Mouse (Mus musculus) liver, embryonic 14.5 days (tissue): ENCODE measurements around the gene Pck2. TPM values are rescaled to one million over a fixed set of nuclear protein-coding genes. Genes with fewer than 3 reads are reported as not detected.

Experiments
- ATAC-seq: fragments of 200-750 bp; cut with Nextera tagmentation; 2 replicates; pipeline ENCODE4 v1.8.0; 2017; ENCODE audit warnings: moderate number of reproducible peaks, mild to moderate bottlenecking, moderate library complexity; ENCODE audit not compliant: insufficient read depth
- DNase-seq, 3 experiments: peaks; one replicate each; pipeline ENCODE4 v3.0.0-alpha.2; 2012 to 2013; ENCODE audit warnings: low read depth in 3 of 3, low spot score in 3 of 3
- H3K27ac ChIP-seq: fragments of 300-500 bp; sonication (generic); 2 replicates; pipeline ENCODE4 v1.5.1; 2014; ENCODE audit warnings: moderate library complexity, mild to moderate bottlenecking, control low read depth, inconsistent platforms
- H3K27me3 ChIP-seq: fragments of 300-500 bp; sonication (generic); 2 replicates; pipeline ENCODE4 v1.6.1; 2014; ENCODE audit warnings: mild to moderate bottlenecking, low read length, moderate library complexity; ENCODE audit not compliant: control insufficient read depth, insufficient read depth
- H3K36me3 ChIP-seq: fragments of 300-500 bp; sonication (generic); replicated peaks from 2 replicates; pipeline ENCODE4 v1.6.1; 2014; ENCODE audit warnings: low read depth; ENCODE audit not compliant: control insufficient read depth, insufficient read depth
- H3K4me1 ChIP-seq, 2 experiments: fragments of 200-500 bp in 1 of 2; fragments of 300-500 bp in 1 of 2; sonication (generic) in 1 of 2; replicated peaks; 2 replicates each; pipeline ENCODE4 v1.6.1; 2012 to 2014; ENCODE audit warnings: antibody characterized with exemption in 1 of 2, inconsistent platforms in 1 of 2, low read length in 1 of 2; ENCODE audit not compliant: control insufficient read depth in 2 of 2, insufficient read depth in 2 of 2
- H3K4me2 ChIP-seq: fragments of 300-500 bp; sonication (generic); 2 replicates; pipeline ENCODE4 v1.6.1; 2014; ENCODE audit warnings: low read depth, mild to moderate bottlenecking, control low read depth, moderate library complexity
- H3K4me3 ChIP-seq, 2 experiments: fragments of 200-500 bp in 1 of 2; fragments of 300-500 bp in 1 of 2; sonication (generic) in 1 of 2; 2 replicates each; pipeline ENCODE4 v1.5.1; 2012 to 2014; ENCODE audit warnings: low read depth in 2 of 2, low read length in 2 of 2, mild to moderate bottlenecking in 2 of 2, control low read depth in 1 of 2, inconsistent platforms in 1 of 2, moderate library complexity in 1 of 2; ENCODE audit not compliant: insufficient read depth in 1 of 2
- H3K9ac ChIP-seq: fragments of 300-500 bp; sonication (generic); replicated peaks from 2 replicates; pipeline ENCODE4 v1.6.1; 2014; ENCODE audit warnings: mild to moderate bottlenecking, control low read depth, moderate library complexity
- H3K9me3 ChIP-seq: fragments of 300-500 bp; sonication (generic); 2 replicates; pipeline ENCODE4 v1.6.1; 2016; ENCODE audit warnings: low read length, mixed read lengths; ENCODE audit not compliant: control insufficient read depth
- CTCF ChIP-seq: IDR thresholded peaks from 2 replicates; pipeline ENCODE4 v1.5.1; 2016; ENCODE audit warnings: antibody characterized with exemption, low read depth, control low read depth
- EP300 ChIP-seq: IDR thresholded peaks from 2 replicates; pipeline ENCODE4 v1.6.1; 2016; ENCODE audit warnings: antibody characterized with exemption, low read depth
- WGBS: fragments of 180-500 bp; shearing (Covaris S2); extraction: QIAGEN DNeasy Blood & Tissue Kit; methylation state at CpG from one replicate; pipeline ENCODE4 v1.1.7; 2014; ENCODE audit not compliant: insufficient replicate concordance; 5-methylcytosine and 5-hydroxymethylcytosine counted together
- polyA plus RNA-seq, 2 experiments: library from polyadenylated mRNA; depleted of rRNA in 1 of 2; stranded (reverse) in 1 of 2; unstranded in 1 of 2; fragments of >200 nt; fragmentation: Nextera tagmentation in 1 of 2; extraction: Ambion mirVana in 1 of 2; gene quantifications; 2 replicates each; pipeline versions ENCODE4 v1.2.1 to v1.2.3; 2012 to 2014

Pck2 gene
- polyA plus RNA-seq, 2 experiments, result 15.6 to 21.9 TPM

GRCm38 (mm10) chr14:55586149-55586548 is 46.1 kb downstream of the Pck2 start:
- peaks cover 5% of the 10 kb centered on the region for H3K36me3 ChIP-seq
- DNase-seq (peak; percentile 76 to 77 (median 77)), ATAC-seq (peak; percentile 51)
- no peak overlapping the region for H3K4me3 ChIP-seq
- H3K27ac ChIP-seq, result peak overlapping the region; percentile 98
- peak overlapping the region; percentile 84 for H3K9ac ChIP-seq
- no peaks in the 10 kb centered on the region for H3K27me3 ChIP-seq
- 17% methylated on average over 2 of the region's 2 CpGs for WGBS
- H3K4me1 ChIP-seq, result peaks cover 33 to 35% of the 10 kb centered on the region in 2 experiments
- no peaks in the 10 kb centered on the region for H3K9me3 ChIP-seq
- peak overlapping the region; percentile 99 for H3K4me2 ChIP-seq
- TF ChIP-seq CTCF (peak; percentile 14; the same call in 1 of the 2 replicates), EP300 (peak; percentile 75)

DNA sequence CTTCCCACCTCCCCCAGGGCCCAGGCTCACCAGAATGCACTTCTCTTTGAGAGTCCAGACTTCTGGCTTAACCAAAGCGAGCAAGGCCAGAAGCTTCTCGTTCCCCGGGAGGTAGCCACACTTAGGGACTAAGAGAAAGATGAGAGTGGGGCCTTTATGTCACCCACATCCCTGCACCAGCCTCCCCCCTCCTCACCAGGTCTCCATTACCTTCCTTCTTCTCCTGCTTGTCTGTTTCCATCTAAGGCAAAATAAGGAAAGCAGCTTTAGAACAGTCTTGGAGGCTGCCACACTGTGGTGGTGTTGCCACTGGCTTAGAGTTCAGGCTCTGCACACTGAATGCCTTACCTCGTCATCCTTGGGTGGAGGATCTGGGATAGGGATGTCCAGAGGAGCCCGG is 49.2 kb downstream of the Pck2 start:
- H3K27me3 ChIP-seq, result no peaks in the 10 kb centered on the region
- WGBS, result 83% methylated on average over 5 of the region's 5 CpGs
- H3K4me2 ChIP-seq, result peak overlapping the region; percentile 26
- peaks cover 27 to 31% of the 10 kb centered on the region in 2 experiments for H3K4me1 ChIP-seq
- DNase-seq (no peak), ATAC-seq (no peak)
- TF ChIP-seq CTCF (no peak), EP300 (no peak)
- no peak overlapping the region; the same call in 1 of the 2 replicates for H3K9ac ChIP-seq
- H3K36me3 ChIP-seq, result peaks cover 3% of the 10 kb centered on the region
- no peaks in the 10 kb centered on the region for H3K9me3 ChIP-seq
- H3K27ac ChIP-seq, result no peak overlapping the region
- H3K4me3 ChIP-seq, result no peak overlapping the region

DNA sequence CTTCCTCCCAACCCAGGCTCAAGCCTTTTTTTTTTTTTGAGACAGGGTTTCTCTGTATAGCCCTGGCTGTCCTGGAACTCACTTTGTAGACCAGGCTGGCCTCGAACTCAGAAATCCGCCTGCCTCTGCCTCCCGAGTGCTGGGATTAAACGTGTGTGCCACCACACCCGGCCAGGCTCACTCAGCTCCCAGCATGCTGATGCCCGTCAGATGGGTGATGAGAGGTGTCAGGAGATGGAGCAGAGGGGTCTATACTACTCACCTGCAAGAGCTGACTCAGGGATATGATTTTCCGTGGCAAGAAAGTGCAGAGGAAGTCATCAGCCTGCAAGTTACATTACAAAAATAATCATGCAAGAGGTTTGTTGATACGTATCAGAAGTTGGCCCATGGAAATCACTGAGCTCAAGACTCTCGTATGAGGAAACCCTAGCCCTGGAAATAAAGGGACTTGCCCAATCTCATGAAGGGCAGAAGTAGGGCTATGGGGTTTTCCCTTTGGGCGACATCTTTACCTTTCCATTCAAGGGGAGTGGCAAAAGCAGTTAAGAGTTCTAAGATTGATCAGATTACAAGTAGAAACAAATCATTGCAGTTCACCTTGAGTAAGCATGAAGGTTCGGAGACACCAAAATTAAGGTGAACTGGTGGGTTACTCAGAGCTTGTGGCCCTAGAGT is 49.8 kb downstream of the Pck2 start:
- ATAC-seq, result no peak
- no peak for TF ChIP-seq CTCF
- TF ChIP-seq EP300, result no peak
- peaks cover 3% of the 10 kb centered on the region for H3K36me3 ChIP-seq
- H3K4me3 ChIP-seq, result peak overlapping the region; percentile 79 to 96
- no peak for DNase-seq
- no peaks in the 10 kb centered on the region for H3K27me3 ChIP-seq
- WGBS, result 68% methylated on average over 11 of the region's 11 CpGs
- peak overlapping the region; percentile 75 for H3K4me2 ChIP-seq
- peaks cover 26 to 29% of the 10 kb centered on the region in 2 experiments for H3K4me1 ChIP-seq
- H3K9me3 ChIP-seq, result no peaks in the 10 kb centered on the region
- peak overlapping the region; percentile 97 for H3K27ac ChIP-seq
- H3K9ac ChIP-seq, result peak overlapping the region; percentile 77

DNA sequence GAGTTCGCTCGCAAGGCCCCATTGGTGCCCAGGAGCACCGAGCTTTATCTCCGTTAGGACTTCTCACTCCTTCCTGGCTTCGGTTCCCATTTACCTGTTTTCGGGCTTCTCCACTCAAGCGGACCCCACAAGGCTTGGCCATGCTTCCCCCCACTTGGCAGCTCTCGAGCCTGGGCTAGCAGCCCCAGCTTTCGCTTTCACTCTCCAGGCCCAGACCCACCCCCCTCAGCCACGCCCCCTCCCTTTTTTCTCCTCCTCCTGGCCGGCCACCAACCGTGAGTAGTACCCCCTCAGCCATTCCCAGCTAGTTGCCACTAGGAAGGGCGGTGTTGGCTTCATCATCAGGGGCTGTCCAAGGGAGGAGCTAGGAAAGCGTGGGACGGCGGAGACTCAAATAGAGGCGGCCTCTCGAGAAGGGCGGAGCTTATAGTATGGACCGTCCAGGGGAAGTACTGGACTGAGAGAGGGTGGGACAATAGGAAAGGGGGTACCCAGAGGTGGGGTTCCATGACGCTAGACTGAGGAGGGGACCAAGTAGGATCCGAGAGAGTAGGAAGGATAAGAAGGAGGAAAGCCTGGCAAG is 50.8 kb downstream of the Pck2 start, which contains the start of gene Psme2:
Gene Psme2 (minus strand): TSS at position 366 of the 583 bp plus-strand sequence.
- peak; percentile 88 to 93 (median 92) for DNase-seq
- no peak; the same call in 1 of the 2 replicates for TF ChIP-seq CTCF
- no peak for TF ChIP-seq EP300
- Histone ChIP-seq H3K4me2 (peak within 1 kb of the TSS; percentile 75), H3K27me3 (no peaks in the 10 kb centered on the region), H3K9ac (peak within 1 kb of the TSS; percentile 77), H3K4me3 (peak within 1 kb of the TSS; percentile 79 to 96), H3K27ac (peak within 1 kb of the TSS; percentile 97), H3K9me3 (no peaks in the 10 kb centered on the region), H3K36me3 (peaks cover 11% of the 10 kb centered on the region), H3K4me1 (peaks cover 20 to 23% of the 10 kb centered on the region in 2 experiments)
- 0% methylated on average over 22 of the region's 22 CpGs for WGBS
- peak; percentile 86 for ATAC-seq

- Histone ChIP-seq H3K9me3 (no peaks in the 10 kb centered on the region), H3K27ac (peak within 1 kb of the TSS; percentile 97), H3K27me3 (no peaks in the 10 kb centered on the region), H3K4me3 (peak within 1 kb of the TSS; percentile 79 to 96), H3K4me2 (peak within 1 kb of the TSS; percentile 75), H3K36me3 (peaks cover 15% of the 10 kb centered on the region), H3K9ac (peak within 1 kb of the TSS; percentile 77), H3K4me1 (peaks cover 14 to 17% of the 10 kb centered on the region in 2 experiments)
- TF ChIP-seq EP300, result no peak; the same call in 1 of the 2 replicates
- TF ChIP-seq CTCF, result peak; percentile 0; the same call in 1 of the 2 replicates
- ATAC-seq, result peak; percentile 87
- peak; percentile 94 to 95 (median 95) for DNase-seq
- WGBS, result 0% methylated on average over 33 of the region's 33 CpGs
Observed at GRCm38 (mm10) chr14:55591331-55591891, 51.3 kb downstream of the Pck2 start, which contains the start of gene Rnf31. Gene Rnf31, plus strand, starts transcription at chr14:55591708.
